In genomic region chr3:121158901-121159351, GRCm38 (mm10) we compare ENCODE assay signal across 17 mouse cellular contexts. TPM values are rescaled to one million over a fixed set of nuclear protein-coding genes. Genes with fewer than 3 reads are reported as not detected.
DNase-seq lines count a peak whose midpoint lies in the region; ATAC-seq lines count a peak whose summit lies in the region.
"Had no signal": no experiment of that assay in that cellular context is flagged by ENCODE, and none has a peak within 500 bp of the region (broad histone marks: within the 10 kb centered on the region; RNA-seq: fewer than 3 reads in every experiment).

No protein-coding gene starts in this region.

- no peak overlapping the region for H3K9ac ChIP-seq in forebrain, embryonic 13.5 days
- no peak overlapping the region for H3K9ac ChIP-seq in forebrain, embryonic 11.5 days (ENCODE audit: low read length)
- H3K9ac ChIP-seq in forebrain, embryonic 15.5 days (replicated peaks) = no peak overlapping the region
- H3K9ac ChIP-seq: midbrain, embryonic 15.5 days had no signal

- no peaks in the 10 kb centered on the region for H3K36me3 ChIP-seq in forebrain, embryonic 13.5 days (ENCODE audit: poor library complexity, severe bottlenecking)
- H3K36me3 ChIP-seq in forebrain, embryonic 11.5 days (ENCODE audit: control insufficient read depth, insufficient read depth, low read length) = no peaks in the 10 kb centered on the region
- H3K36me3 ChIP-seq in forebrain, embryonic 15.5 days = no peaks in the 10 kb centered on the region
- H3K36me3 ChIP-seq: midbrain, embryonic 15.5 days had no signal

- H3K27ac ChIP-seq in forebrain, embryonic 13.5 days = peak overlapping the region; percentile 71
- no peak overlapping the region for H3K27ac ChIP-seq in forebrain, embryonic 11.5 days (ENCODE audit: low read depth, low read length)
- H3K27ac ChIP-seq in forebrain, embryonic 15.5 days (replicated peaks) = peak overlapping the region; percentile 80
- H3K27ac ChIP-seq: midbrain, embryonic 15.5 days had no signal

- H3K4me1 ChIP-seq in forebrain, embryonic 13.5 days = peaks cover 42% of the 10 kb centered on the region
- peaks cover 11% of the 10 kb centered on the region for H3K4me1 ChIP-seq in forebrain, embryonic 11.5 days (replicated peaks; ENCODE audit: control insufficient read depth, insufficient read depth, low read length)
- peaks cover 45% of the 10 kb centered on the region for H3K4me1 ChIP-seq in forebrain, embryonic 15.5 days

- no peak overlapping the region for H3K4me3 ChIP-seq in forebrain, embryonic 13.5 days
- H3K4me3 ChIP-seq in forebrain, embryonic 11.5 days (ENCODE audit: low read depth, low read length) = no peak overlapping the region
- peak overlapping the region; percentile 24 for H3K4me3 ChIP-seq in forebrain, embryonic 15.5 days
- H3K4me3 ChIP-seq: midbrain, embryonic 15.5 days had no signal

- WGBS in forebrain, embryonic 13.5 days = 77% methylated on average over 16 of the region's 16 CpGs
- WGBS in forebrain, embryonic 11.5 days = 94% methylated on average over 16 of the region's 16 CpGs
- 58% methylated on average over 16 of the region's 16 CpGs for WGBS in forebrain, embryonic 15.5 days

- peak; percentile 39 for ATAC-seq in forebrain, embryonic 13.5 days
- ATAC-seq in forebrain, embryonic 11.5 days (replicated peaks; ENCODE audit: low FRiP score) = no peak
- peak; percentile 44 for ATAC-seq in forebrain, embryonic 15.5 days (replicated peaks)
- ATAC-seq in activated CD4-positive, CD25-positive, alpha-beta regulatory T cell, adult 4 months = no peak
- ATAC-seq: intestine, embryonic 16.5 days; midbrain, embryonic 15.5 days had no signal

- H3K27me3 ChIP-seq in forebrain, embryonic 13.5 days = no peaks in the 10 kb centered on the region
- no peaks in the 10 kb centered on the region for H3K27me3 ChIP-seq in forebrain, embryonic 11.5 days (ENCODE audit: control insufficient read depth, insufficient read depth, low read length)
- H3K27me3 ChIP-seq in forebrain, embryonic 15.5 days = no peaks in the 10 kb centered on the region
- H3K27me3 ChIP-seq: midbrain, embryonic 15.5 days had no signal

- no peaks in the 10 kb centered on the region for H3K9me3 ChIP-seq in forebrain, embryonic 13.5 days (replicated peaks)
- no peaks in the 10 kb centered on the region for H3K9me3 ChIP-seq in forebrain, embryonic 11.5 days (ENCODE audit: control insufficient read depth, low read length)
- H3K9me3 ChIP-seq in forebrain, embryonic 15.5 days = no peaks in the 10 kb centered on the region
- H3K9me3 ChIP-seq: midbrain, embryonic 15.5 days had no signal

- no peak for DNase-seq in forebrain, embryonic 11.5 days (ENCODE audit: low spot score)
- peak; percentile 48 to 56 for DNase-seq in cerebellum, adult 18-20 months
- DNase-seq in layer of hippocampus, postnatal 14 days (ENCODE audit: low spot score in 2 of 2) = peak; percentile 65 to 71
- no peak for DNase-seq in adrenal gland, postnatal 25 days
- DNase-seq in thymus, postnatal 0 days (ENCODE audit: low spot score) = no peak
- DNase-seq: gastrocnemius, postnatal 10 days; heart, postnatal 4 days; kidney, postnatal 14 days; lung, adult 18-20 months; right cerebral cortex, postnatal 25 days; thymus, adult 18-20 months had no signal

- H3K4me2 ChIP-seq in forebrain, embryonic 13.5 days = peak overlapping the region; percentile 48
- no peak overlapping the region for H3K4me2 ChIP-seq in forebrain, embryonic 11.5 days (ENCODE audit: low read depth, low read length, severe bottlenecking)
- peak overlapping the region; percentile 28 for H3K4me2 ChIP-seq in forebrain, embryonic 15.5 days (replicated peaks)
- H3K4me2 ChIP-seq: heart, embryonic 11.5 days; midbrain, embryonic 15.5 days had no signal

RNA-seq across cellular contexts. Expression of gene Rwdd3, which starts 12.6 kb away (rescaled TPM):
- polyA plus RNA-seq in forebrain, embryonic 13.5 days (2015; fragmentation: Nextera tagmentation; extraction: Ambion mirVana) = 22.8 and 22.9 TPM in 2 replicates
- 4.0 and 5.1 TPM in 2 replicates for polyA plus RNA-seq in forebrain, embryonic 11.5 days (2014; fragmentation: Nextera tagmentation; extraction: Ambion mirVana)
- polyA plus RNA-seq in forebrain, embryonic 15.5 days (2015; fragmentation: Nextera tagmentation; extraction: Ambion mirVana) = 23.8 and 25.3 TPM in 2 replicates
- 10 to 100 TPM; 29.7 to 31.0 TPM for total RNA-seq in layer of hippocampus, postnatal 14 days (2021)
- 10.3 and 17.9 TPM in 2 replicates for total RNA-seq in adrenal gland, postnatal 25 days (2021)
- polyA plus RNA-seq in thymus, postnatal 0 days (2015; fragmentation: Nextera tagmentation; extraction: Ambion mirVana) = 7.6 and 7.9 TPM in 2 replicates
- 10 to 100 TPM in 1 of 2 experiments, 1 to 10 TPM in 1; 7.0 to 16.4 TPM for polyA plus RNA-seq in activated CD4-positive, CD25-positive, alpha-beta regulatory T cell, adult 4 months (2017; shearing (Covaris generic))

Comparison
In these comparisons a context has a peak if more than half of its experiments do, and no peak if none do; other contexts are left out.
1. ATAC-seq: peak in forebrain, embryonic 13.5 days (single experiment) and forebrain, embryonic 15.5 days (single experiment); none in forebrain, embryonic 11.5 days (single experiment) and activated CD4-positive, CD25-positive, alpha-beta regulatory T cell, adult 4 months (single experiment).
2. DNase-seq: peak in cerebellum, adult 18-20 months (2 of 2) and layer of hippocampus, postnatal 14 days (2 of 2); none in forebrain, embryonic 11.5 days (single experiment), adrenal gland, postnatal 25 days (single experiment) and thymus, postnatal 0 days (single experiment).